Mouse (Mus musculus) fibroblast of lung, adult 2 months (primary cell): ENCODE measurements around the gene Rrp1b.
"Not testable (repeated sequence)": the region's sequence is repeated elsewhere in the genome, so short reads cannot be mapped to it uniquely, and the experiment has no call there.

Experiments
- DNase-seq: peaks from one replicate; pipeline ENCODE4 v3.0.0-alpha.2; 2011; ENCODE audit warnings: low read depth

The Rrp1b gene

DNA sequence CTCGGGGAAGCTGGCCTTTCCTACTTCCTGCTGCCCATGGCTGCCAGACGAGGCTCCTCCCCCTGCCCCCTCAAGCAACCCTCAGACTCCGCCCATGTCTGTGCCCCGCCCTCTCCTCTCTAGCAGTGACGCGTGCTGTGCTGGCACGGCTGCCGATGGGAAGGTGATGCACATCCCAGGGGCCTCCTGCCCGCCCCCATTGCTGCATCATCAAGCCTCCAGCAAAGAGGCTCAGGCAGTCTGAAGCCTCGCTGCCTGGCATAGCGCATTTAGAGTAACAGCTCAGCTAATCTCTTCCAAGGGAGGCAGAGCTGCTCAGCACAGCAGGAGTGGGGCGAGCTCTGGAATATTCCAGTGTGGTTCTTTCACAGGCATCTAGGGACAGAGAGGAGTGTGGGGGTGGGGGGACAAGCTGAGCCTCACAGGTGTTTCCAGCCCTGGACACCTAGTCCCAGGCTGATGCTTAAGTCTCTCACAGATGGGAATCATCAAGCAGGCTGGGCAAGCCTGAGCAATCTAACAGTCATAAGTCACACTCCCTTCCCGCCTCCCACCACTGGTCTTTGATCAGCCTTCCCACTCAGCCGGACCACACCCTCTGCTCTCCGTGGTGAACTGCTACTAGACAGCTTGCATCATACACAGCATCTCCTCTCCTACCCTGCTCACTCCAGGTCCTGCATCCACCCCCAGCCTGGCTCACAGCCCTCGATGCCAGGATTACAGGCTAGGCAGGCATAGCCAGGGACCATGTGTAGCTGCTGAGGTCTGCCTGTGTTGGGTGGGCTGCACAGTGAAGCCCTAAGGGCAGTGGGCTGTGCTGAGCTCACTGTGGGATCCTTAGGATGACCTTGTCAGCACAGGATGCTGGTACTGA lies 55.7 kb downstream of the Rrp1b start:
- DNase-seq, result peak; percentile 58

DNA sequence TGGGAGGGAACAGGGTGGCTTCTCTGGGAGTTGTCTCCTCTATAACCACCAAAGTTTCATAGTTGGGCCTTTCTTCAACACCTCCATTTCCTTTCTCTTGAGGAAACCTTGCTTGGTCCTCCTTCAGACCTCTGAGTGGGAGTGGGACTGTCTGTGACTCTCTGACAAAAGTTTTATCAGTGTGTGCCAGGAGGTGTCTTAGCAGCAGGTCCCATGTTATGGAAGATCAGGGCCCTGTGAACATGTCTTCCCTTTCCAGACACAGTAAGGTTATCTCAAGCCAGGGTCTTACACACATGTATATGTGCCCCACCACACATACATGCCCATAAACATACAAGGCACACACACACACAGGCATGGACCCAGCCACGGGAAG lies 56.3 kb downstream of the Rrp1b start:
- DNase-seq, result no peak

DNA sequence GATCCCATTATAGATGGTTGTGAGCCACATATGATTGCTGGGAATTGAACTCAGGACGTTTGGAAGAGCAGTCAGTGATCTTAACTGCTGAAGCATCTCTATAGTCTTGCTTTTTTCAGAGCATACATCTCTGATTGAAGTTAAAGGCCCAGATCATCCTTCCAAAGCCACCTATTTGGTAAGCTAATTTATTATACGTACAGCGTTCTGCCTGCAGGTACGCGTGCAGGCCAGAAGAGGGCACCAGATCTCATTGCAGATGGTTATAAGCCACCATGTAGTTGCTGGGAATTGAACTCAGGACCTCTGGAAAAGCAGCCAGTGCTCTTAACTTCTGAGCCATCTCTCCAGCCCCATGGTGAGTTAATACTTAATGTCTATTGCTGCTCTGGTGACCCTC lies 57.0 kb downstream of the Rrp1b start:
- DNase-seq, result no peak

DNA sequence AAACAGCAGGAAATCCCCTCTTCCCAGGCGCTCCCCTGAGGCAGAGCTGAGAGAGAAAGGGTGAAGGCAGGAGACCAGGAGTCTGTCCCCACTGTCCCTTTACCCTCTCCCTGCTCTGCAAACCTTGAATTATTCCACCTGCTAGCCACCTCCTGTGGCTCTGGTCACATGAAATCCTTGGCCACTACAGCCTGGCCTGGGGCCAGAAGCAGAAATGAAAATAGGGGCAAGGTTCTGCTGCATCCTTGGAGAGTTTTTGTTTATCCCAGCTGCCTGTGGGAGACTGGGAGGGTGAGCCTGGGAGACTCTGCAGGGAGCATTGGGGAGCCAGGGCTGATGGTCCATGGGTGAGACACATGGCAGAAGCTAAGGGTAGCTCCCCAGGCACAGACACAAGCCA lies 61.8 kb downstream of the Rrp1b start:
- no peak for DNase-seq

DNA sequence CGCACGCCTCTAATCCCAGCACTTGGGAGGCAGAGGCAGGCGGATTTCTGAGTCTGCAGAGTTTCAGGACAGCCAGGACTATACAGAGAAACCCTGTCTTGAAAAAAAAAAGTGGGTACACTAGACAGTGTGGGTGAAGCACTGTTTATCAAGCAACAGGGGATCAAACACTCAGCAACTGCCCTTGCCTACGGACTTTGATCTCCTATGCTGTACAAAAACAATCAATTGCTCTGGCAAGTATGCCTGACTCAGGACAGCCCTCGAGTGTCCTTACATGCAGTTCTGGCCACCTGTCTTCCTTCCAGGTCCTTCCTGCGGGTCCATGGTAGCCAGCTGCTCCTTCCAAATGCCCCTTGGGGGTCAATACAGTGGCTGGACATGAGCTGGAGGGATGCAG lies 63.0 kb downstream of the Rrp1b start:
- DNase-seq, result not testable (repeated sequence)

DNA sequence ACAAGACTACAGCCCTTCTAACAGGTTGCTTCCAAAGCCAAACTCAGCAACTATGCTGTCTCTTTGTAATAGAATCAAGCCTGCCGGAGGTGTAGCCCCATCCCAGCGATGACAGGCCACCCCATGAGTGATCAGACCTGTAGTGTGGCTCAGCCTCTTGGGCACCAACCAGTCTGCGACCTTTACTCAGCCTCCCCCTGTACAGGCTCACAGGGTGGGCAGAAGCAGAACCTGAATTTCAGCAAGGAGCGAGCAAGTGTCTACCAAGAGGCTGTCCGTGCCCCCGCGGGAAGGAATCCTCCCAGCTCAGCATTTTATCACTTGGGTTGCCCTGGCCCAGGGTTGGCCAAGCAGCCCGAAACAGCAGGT lies 63.7 kb downstream of the Rrp1b start:
- DNase-seq, result no peak

DNA sequence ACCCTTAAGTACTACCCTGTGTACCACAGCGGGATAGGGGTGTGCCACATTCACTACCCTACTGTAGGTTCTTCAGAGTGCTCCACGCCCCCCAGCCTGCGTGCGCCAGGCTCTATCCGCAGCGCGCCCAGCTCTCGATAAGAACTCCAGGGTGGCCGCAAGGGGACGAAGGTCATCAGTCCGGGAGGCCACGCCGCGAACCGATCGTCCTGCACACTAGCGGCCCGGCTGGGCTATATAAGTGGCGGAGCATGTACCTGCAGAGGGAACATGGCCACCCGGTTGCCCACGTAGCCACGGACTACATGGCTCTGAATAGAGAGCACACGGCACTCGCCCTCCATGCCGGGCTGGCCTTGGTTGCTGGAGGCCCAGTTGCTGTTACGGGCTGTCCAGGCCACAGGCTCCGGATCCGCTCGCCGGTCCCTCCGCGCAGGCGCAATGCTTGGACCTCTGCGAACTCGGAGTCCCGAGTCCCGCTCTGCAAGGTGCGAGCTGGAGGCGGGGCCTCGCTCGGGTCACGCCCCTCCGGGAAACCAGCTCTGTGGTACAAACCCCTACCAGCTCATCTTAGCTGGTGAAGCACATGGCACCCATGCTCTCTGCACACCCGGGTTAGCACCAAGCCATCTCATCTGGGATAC lies 64.2 kb downstream of the Rrp1b start:
- DNase-seq, result no peak

DNA sequence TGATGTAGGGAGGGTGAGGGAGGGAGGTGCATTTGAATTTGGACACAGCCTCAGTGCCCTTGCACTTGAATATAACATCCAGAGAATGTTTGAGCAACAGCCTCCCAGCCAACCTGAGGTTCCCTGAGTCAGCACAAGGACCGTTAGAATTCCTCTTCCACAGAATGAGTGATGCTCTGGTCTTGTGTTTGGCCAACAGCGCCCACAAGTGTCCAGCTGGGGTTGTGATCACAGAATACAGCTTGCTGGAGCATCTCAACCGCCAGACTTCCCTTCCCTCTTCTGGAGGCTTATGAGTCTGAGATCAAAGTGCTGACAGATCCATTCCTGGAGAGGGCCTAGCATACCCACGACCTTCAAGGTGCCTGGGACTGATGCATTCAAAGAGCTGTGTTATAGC lies 67.2 kb downstream of the Rrp1b start:
- DNase-seq, result no peak

DNA sequence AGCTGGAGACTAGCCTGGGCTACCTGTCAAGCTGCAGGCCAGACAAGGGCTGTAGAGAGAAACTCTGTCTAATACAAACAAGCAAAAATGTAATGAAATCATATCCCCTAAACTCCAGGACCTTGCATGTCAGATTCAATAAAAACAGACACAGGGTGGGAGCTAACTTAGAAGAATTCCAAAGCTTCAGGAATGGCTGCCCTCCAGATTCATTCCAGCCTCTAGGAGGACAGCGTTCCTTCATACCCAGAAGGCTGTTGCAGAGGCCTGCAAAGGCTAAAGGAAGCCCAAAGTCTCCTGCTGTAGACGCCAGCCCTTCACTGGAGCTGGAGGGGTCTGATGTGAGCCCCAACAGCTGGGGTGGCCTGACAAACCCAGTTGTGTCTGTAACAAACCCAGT lies 70.5 kb downstream of the Rrp1b start:
- DNase-seq, result no peak

DNA sequence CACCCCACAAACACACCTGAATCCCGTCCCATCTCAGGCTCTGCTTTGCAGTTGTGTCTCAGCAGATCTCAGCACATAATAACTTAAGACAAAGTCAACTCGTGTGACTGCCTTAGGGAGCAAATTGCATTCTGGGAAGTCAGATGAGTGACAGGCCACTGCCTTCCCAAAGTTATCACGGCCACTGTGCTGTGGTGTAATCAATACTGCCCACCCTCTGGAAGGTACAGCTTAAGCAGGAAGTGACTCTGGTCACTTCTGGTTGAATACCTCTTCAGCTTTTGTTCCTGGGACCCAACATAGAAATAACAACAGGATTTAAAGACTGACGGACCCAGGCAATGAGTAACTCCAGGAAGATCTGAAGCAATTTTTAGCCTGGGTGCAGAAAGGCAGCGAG lies 72.0 kb downstream of the Rrp1b start:
- no peak for DNase-seq

DNA sequence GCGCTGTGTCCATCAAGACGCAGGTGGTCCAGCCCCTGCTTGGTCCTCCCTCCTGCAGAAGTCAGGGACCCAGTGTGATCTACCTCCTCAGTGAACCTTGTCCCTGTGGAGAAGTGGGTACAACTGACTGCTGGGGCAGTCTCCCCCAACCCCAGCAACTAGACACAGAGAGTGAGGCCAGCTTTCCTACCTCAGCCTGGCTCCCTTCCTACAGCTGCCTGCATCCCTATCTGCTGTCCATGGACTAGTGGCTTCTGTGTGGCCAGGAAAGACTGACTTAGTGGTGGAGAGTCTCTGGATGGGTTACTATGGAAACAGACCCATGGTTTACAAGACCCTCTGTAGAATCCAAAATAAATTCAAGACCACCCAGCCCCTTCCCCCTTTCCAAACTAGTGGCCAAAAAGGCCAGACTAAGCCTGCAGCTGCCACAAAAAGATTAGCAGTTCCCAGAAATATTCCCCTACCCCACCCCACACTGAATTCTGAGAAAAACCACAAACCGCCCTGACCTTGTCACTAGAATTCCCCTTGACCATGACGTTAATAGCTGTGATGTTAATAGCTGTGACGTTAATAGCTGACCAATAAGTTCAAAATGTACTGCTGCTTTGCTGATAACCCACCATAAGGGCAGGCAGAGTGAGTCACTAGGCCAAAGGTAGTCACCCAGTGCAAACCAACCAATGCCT lies 72.6 kb downstream of the Rrp1b start:
- DNase-seq, result not testable (repeated sequence)

DNA sequence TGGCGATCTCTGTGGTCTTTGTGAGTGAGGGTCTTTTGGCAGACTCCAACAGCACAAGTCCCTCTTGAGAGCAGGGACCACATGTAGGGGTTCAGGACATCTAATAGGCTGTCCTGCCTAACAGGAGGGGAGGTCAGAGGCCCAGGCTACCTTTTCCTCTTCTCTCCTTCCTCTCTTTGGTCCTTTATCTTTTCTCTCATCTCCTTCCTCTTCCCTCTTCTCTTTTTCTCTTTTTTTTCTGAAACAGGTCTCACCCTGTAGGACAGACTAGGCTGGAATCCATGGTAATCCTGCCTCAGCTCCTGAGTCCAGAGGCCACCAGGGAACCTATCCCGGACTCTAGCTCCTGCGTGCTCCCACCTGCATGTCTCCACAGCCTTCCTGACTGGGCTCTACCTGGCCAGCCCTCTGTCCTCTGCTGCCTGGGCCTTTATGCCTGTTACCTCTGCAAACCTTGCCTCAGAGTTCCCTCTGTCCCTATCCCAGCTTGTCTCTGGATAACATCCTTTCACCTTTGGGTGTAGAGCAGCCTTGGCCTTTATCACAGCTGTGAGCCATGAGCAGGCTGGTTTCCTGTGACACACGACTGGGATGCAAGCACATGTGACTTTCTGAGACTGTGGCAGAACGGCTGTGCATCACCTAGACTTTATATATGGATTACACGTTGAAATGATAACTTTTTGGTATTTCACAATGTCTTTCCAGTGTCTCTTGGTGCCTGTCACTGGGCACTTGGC lies 73.5 kb downstream of the Rrp1b start:
- no peak for DNase-seq

DNA sequence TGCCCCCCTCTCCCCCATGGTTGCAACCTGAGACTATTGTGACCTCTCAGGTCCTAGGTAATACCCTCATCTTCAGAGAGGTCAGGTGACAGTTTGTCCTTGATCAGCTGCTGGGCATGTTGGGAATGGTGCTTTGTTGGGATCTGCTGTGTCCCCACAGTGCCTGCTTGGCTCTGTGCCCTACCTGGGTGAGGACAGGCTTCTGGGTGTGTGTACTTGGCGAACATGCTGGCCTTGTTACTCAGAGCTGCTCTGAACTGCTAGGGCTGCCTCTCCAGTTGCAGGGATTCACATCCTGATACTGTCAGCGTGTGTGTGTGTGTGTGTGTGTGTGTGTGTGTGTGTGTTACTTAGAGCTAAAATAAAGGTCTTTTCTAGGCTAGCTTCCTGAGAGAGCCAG lies 74.5 kb downstream of the Rrp1b start:
- DNase-seq, result no peak

DNA sequence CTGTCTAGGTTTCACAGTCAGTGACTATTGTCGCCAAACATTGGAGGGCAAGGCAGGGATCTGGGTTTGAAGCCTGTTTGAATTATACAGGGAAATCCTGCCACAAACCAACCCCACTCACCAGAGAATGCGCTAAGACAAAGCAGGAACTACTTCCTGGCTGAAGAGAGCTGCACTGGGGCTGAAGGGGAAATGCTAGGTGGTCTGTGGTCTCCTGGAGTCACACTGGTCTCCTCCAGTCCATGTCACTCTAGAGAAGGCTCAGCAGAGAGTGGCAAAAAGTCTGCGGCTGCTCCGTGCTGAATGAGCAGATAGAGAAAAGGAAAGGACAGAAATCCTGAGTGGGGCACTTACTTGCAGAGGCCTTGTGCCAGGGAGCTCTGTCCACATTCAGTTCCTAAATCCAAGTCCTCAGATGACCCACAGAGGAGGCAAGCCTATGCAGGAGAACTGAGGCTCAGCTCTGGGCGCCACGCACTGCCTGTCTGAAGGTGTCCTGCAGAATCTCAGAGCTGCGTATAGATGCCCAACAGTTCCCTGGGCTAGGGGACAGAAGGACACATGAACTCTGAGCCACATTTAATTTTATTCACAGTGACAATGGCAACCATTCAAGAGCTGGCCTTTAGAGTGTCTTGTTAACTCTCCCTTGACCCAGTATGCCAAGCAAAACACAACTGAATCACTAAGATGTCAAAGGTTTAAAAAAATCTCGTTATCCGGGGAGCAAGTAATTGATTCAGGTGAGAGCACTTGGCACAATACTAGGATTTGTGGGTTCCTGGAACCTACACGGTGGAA lies 75.3 kb downstream of the Rrp1b start:
- DNase-seq, result no peak
